Mouse (Mus musculus) kidney, adult 8-10 months (tissue): ENCODE data around the gene Ssbp2.

Source experiments
- DNase-seq, 2 experiments: peaks; one replicate each; pipeline ENCODE4 v3.0.0; 2022

Ssbp2 gene

DNA sequence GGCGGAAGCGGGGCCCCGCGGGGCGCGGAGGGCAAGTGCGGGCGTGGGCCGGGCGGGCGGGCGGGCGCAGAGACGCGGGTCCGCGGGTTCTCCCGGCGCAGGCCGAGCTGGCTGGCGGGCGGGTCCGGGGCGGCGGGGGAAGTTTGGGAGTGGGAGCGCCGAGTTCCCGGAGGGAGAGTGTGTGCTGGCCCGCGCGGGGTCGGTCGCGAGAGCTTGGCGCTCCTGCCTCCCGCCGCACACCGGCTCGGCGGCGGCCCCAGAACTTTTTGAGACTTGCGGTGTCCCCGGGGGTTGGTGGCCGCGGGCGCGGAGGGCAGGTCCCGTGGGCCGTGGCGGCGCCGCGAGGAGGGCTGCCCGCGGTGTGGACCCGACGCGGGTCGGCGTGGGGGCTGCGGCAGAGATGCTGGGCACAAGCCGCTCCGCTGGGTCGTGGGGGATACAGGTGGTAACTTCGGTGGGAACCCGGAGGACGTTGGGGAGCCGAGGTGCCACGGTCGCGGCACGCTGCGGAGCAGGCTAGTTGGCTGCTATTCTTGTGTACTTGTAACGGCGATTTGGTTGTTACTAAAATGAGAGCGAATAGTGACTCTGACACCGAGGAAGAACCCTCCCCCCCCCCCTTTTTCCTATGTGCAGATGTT, 1.7 kb downstream of the Ssbp2 start:
- DNase-seq: peak in 1 of 2 experiments; percentile 19

DNA sequence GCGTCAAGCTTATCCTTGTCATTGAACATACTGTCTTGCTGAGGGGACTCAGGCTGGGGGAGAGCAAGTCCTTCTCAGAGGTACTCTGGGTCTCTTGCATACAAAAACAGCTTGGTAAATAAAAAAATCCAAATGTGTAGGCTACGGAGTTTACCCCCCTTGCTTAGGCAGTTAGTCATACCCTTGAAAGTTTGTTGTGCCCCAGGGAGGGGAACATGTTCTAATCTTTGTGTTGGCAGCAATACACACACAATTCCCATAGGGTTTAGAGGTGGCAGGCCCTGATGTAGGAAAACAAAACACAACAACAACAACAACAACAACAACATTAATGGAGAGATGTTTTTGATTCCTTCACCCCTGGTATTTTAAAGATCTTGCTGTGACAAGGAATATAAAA, 2.3 kb downstream of the Ssbp2 start:
- DNase-seq: no peak

DNA sequence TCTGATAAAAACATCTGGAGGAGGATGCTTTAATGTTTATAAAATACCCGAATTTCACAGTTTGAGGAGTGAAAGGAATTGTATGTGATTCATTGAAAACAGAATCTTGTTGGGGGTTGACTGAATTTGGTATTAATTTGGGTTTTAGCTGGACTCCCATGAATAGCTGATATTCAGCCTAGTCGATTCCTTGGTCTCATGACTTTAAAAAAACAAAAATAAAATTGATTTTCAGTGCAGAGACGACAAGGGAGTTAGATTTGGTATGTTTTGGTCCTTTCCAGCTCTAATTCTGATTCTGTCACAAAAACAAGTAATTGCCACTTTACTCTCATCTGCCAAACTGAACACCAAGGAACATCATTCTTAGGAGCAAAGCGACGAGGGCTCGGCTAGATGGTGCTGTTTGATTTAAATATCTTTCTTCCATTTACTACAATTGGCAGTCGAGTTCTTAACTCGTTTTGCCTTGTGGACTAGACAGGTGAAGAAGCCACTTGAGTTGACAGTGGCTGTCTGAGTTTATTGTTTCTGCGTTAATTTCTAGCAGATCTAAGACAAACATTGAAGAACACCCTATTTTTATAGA, 2.9 kb downstream of the Ssbp2 start:
- peak; percentile 31 to 32 for DNase-seq

DNA sequence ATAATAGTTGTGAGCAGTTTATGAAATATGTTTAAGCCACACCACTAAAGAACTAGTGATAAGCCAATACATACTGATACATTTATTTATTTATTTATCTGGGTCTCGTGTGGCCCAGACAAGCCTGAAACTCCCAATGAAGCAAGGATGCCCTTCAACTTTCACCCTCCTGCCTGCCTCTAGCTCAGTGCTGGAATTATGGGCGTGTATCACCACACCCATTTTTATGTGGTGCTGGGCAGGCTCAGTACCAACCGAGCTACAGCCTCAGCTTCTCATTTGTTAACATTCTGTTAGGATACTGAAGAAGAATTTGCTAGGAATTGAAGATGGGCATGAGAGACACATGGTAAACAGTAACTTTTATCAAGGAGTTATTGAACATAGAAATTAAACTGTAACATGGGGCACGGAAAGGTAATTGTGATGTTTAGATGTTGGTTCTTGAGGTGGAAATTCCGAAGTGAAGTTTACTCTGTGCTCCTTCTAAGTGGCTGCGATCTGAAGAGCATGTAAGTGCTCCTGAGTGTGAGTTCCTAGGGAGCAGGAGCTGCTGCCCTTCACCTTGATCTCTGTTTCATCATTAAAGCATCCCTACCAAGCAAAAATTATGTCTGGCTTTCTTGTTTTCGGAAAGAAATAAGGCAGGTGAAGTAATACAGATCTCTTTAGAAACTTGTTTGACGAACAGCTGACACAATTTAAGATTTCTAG, 5.1 kb downstream of the Ssbp2 start:
- no peak for DNase-seq

DNA sequence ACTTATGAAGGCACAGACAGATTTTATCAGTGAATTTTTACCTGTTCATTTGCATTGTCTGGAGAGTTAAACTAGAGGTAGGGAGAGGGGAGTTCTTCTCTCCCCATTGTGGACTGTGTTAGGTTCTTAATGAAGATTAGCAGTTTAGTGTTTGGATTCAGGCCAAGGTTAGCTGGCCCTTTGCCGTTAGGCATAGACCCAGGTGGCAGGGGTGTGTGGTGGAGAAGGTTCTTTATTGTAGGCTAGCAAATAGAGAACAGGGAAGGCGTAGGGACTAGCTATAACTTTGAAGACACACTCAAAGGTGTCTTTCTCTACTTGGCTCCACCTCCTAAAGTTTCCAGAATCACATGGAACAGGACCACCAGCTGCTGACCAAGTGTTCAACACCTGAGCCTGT, 11.5 kb downstream of the Ssbp2 start:
- DNase-seq: peak in 1 of 2 experiments; percentile 25

DNA sequence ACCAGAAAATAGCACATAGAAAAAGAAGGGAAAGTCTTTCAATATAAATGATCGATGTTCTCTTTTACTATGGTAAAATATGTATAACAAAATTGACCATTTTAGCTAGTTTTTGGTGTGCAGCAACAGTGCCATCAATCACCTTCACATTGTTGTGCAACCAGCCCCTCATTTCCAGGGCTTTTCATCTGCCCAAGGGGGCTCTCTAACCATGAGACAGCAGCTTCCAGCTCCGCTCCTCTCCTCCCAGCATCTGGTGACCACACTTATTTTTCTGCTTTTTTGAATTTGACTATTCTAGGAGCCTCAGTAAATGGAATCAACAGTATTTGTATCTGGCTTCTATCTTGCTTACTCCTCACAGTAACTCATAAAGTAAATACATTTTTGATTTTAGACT, 11.9 kb downstream of the Ssbp2 start:
- no peak for DNase-seq

DNA sequence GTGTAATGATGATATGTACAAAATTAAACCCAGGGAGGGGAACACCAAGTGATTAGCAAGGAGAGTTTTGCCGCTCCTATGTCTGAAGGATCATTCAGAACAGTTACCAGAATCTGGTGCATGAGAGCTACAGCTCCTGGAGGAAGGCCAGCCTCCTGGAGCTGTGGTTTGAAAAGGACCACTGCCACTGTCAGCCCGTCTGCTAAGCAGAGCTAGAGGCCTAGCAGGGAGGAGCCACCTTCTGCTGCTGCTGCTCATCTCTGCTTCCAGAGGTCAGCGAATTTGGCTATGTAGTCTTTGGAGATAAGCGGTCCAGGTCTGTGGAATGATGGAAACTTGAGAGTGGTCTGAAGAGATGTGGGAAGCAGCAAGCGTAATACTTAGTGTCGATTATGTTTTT, 13.4 kb downstream of the Ssbp2 start:
- DNase-seq: no peak

DNA sequence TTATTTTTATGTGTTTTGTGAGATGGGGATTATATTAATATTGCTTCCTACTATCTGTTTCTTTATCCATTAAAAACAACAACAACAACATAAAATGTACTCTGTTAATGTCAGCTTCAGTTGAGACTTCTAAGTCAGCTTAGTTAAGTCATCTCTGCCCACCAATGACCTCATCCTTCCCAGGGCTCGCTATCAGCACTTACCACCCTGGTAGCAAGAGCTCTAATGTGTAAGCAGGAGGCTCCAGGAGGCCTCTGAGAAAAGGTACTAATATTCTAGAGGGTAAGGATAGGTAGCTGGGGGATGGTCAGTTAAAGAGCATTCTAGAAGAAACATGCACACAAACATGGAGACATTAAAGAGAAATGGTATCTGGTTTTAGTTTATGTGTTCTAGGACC, 13.9 kb downstream of the Ssbp2 start:
- DNase-seq: no peak

DNA sequence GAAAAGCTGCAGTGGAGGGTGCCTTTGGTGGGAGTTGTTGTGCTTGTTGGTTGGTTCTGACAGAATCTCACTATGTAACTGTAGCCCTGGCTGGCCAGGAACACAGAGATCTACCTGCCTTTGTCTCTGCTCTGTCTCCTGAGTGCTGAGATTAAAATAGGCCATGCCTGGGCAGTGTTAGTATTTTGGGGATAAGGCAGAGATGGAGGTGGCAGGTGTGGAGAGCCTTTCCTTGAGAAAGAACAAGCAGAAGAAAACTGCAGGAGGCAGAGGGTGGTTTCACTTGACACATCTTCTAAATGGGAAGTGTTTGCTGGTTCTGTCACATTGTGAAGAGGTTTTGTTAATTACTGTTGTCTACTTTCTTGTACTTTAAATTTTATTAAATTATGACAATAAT, 15.8 kb downstream of the Ssbp2 start:
- no peak for DNase-seq

DNA sequence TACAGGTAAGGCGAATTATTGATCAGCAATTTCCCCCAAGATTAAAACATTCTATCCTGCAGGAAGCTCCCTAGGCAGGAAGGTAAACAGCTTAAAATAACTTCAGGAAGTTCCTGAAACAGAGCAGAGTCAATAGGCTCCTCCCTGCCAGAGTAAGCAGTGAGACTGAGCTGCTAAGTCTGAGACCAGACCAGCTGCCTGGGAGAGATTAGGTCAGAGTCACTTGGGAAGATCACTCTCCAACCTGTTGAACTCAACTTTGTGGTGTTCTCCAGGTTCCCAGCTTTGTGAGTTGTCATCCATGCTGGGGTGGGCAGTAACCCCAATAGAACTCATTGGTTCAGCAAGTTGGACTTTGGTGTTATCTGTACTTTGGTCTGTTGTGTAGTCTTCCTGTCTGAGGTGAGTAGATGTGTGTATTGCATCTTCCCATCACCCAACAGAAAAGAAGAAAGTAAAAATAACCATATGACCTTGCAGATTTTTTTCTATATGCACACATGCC, 16.6 kb downstream of the Ssbp2 start:
- DNase-seq: peak; percentile 21 to 26

DNA sequence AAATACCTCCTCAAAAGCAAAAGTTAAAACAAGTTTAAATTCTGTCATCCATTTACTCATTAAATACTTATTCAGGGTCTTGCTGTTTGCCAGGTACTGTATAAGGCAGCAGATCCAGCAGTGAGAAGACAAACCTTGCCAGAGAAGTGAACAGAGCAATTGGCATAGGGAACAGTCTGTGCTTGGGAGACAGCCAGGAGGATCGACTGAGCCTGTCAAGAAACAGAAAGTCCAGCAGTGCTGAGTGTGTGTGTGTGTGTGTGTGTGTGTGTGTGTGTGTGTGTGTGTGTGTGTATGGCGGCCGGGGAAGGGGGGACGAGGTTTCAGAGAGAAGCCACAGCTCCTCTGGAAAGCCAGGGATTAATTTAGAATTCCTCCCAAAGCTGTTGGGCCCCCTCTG, 17.9 kb downstream of the Ssbp2 start:
- peak; percentile 71 to 89 for DNase-seq

DNA sequence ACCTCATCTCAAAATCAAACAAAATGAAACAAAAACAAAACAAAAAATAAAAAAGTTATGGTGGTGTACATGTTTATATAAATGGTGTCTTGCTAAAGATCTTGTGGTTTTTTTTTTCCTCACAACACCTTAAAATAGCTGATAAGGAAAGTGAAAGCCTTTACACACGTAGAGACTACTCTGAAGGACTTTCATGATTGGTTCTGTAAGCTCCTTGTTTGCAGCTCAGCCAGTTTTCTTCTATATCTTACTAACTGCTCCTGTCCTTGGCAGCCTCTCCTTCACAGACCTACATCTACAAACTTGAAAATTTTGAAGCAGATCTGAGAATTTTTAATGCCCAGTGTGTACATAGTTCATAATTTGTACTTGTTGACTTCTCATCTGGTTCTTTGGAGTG, 24.2 kb downstream of the Ssbp2 start:
- no peak for DNase-seq

DNA sequence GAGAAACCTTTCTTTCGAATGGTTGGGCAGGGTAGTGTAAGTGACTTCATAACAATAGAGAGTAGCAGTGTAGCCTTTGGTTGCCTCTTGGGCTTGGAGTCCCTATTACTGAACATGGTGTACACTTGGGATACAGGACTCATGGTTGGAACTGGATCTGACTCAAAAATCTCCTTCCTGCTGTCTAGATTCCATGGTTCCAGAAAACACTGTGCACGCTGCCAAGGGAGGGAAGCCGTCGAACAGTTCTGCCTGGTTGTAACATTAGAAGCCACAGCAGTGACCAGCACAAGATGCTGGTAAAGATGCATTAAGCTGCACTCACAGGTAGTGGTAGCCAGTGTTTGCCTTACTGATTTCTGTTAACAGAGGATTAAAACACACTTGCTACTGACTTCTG, 32.0 kb downstream of the Ssbp2 start:
- DNase-seq: no peak

DNA sequence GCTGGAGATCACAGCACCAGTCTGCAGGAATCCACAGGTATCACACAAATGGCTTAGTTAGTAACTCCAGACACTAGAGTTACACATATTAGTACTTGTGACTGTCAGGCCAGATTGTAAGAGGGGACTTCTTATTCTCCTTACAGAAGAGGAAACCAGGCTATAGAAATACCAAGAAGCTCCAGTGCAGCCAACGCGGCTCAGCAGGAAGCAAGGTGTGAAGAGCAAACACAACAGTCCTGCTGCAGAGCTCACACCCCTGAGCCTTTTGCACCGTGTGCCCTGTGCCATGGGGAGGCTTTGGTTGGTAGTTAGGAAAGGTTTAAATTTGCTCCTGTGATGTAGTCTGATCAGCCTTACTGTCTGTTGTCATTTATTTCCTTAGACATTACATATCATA, 37.0 kb downstream of the Ssbp2 start:
- DNase-seq: no peak

DNA sequence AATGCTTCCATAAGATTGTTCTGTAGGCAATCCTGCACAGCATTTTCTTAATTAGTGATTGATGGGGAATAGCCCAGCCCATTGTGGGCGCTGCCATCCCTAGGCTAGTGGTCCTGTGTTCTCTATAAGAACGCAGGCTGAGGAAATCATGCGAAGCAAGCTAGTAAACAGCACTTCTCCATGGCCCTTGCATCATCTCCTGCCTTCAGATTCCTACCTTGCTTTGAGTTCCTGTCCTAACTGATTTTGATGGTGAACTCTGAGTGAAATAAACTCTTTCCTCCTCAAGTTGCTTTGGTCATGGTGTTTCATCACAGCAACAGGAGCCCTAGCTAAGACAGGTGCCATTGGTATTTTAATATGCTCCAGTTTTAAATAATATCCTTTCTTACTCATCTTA, 41.7 kb downstream of the Ssbp2 start:
- DNase-seq: no peak

DNA sequence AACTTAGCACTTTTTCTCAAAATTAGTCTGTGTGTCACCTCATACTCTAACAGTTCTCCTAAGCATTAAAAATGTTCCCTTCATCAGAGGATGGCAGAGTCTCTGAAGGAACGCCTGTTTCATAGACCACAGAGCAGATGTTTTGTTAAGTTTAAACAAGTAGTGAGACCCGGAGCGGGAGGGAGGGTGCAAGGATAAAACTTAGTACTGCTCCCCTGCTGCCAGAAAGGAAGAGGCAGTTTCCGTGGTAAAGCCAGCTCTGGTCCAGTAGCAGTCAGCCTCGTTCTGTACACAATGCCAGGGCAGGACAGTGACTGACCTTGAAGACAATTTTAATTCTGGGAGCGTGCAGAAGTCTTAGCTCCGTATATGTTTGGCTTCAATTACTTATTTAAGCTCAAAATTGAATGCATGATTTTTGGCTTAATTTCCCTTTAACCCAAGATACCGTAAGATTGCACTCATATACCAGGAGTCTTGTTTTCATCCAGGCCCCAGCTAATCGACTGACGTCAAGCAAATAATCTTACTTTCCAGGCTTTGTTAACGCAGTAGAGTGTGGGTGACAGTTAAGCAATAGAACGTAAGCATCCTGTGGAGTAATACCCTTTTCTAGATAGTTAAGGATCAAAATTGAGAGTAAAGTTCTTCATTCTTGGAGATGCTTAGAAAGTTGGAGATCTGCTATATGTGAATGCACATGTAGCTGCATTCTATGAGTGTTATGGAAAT, 42.7 kb downstream of the Ssbp2 start:
- no peak for DNase-seq

DNA sequence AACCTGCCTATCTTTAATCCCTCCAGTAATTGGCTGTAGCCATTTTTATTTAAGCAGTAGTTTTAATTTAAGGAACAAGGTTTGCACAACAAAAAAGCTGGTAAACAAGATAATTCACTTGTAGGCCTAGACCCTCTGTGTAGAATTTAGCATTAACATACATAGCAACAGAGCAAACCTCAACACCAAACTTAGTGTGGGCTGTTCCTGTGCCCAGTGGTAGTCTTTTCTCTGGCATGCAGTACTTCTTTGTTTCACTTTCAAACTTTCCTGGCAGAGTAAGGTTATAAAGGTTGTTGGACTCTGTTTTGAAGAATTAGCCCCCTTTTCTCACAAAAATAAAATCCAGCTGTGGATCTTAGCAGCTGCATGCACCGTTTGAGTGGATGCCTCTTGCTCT, 48.9 kb downstream of the Ssbp2 start:
- DNase-seq: no peak

DNA sequence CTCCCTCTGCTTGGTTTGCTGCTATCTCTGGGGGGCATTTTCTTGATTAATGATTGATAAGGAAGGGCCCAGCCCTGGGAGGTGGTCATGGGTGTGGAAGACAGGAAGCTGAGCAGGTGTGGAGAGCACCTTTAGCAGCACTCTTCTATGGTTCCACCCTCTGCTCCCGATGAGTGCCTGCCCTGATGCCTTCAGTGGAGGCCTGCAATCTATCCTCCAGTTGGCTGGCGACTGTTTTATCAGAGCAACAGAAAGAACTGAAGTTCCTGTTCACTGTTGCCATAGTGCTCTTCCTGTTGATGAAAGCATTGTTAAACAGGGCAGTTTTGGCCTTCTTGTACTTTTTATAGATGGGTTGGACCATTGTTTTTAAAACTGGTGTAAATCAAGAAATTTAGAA, 49.4 kb downstream of the Ssbp2 start:
- DNase-seq: no peak

DNA sequence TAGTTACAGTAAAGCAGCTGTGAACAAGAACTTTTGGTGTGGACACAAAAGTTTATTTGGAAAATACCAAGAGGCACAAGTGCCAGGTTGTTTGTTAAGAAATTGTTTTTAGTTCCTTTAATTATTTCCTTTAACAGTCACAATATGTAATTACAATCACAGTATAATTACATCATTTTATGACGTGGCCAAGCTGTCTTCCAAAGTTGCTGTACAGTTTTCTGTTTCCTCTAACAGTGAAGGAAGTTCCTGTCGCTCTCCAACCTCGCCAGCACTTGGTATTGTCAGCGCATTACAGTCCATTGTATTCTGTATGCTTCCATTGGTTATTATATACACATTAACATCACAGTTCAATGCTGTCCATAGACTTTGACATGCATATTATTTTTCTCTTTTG, 54.9 kb downstream of the Ssbp2 start:
- no peak for DNase-seq

DNA sequence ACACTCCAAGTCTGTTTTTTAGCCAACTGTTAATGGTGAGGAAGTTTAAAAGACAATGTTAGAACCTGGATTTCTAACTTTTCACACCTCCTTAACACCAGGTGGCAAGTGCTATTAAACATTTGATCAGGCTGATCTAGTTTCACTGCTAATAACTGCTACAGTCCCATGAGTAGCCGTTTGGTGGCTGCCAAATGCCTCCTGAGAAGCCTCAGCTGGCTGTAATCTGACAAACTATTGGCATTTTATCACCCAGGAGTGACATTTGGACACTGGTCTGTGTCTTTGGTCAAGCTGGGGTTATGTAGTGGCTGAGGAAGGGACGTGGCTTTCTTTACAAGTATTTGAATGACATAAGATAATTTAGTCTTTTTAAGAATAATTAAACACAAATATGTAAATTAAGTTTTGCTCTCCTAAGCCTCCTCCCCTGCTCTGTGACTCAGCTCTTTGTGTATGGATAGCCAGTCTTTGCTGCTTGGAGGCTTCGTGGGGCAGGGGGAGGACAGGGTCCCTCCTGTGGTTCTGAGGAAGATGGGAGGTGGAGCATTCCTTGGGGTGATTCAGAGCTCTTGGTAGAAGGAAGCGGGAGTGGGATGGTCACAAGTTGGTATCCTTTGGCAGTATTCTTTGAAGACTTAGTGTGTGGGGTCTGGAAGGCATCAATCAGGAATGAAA, 60.1 kb downstream of the Ssbp2 start:
- DNase-seq: no peak

DNA sequence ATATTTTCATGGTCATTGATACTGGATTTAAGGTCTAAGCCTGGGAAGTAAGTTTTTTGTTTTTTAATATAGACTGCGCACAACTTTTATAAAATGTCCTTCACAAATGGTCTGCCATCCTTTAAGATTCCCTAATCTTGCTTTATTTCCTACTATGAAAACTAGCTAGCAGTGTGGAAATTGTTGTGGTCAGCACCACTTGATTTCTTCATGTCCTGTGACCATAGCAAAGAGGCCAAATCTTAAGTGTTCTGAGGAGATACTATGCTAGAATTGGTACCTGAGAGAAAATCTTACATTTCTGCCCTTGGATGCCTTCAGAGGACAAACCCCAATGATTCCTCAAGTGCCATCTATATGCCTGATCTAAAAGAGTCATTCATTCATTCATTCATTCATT, 60.9 kb downstream of the Ssbp2 start:
- no peak for DNase-seq

DNA sequence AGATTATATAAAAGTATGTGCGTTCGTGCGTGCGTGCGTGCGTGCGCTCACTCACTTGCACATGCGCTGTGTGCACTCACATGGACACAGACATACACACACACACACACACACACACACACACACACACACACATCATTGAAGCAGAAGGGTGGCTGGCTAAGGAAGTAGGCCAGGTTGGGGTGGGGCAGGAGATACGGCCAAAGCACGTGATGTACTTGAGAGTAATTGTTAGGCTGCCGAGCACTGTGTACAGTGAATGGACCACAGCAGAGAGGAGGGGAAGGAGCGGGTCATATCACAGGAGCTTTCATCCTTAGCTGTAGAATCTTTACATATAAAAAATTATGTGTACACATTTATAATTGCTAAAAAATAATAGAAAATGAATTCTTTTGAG, 66.0 kb downstream of the Ssbp2 start:
- no peak for DNase-seq

DNA sequence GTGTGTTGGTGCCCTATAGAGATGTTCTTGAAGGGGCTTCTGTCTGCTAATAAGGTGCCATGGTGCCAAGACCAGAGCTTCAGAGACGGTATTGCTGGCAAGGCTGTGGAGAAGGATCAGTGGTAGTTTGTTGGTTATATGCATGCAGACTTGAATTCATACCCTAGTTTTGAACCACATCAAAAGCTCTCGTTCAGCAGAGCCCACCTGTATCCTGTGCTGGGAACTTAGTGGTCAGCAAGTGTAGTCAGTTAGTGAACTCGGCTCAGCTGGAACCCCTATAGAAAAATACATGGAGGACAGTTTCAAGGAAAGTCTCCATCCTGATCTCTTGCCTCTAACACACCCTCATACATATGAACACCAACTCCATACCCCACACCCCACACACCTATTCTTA, 69.7 kb downstream of the Ssbp2 start:
- DNase-seq: no peak
